Mouse (Mus musculus) fat pad, adult 2 months (tissue): Measurements from ENCODE around the gene Chchd6.

Source experiments
- DNase-seq: peaks from one replicate; pipeline ENCODE4 v3.0.0-alpha.2; 2011; ENCODE audit warnings: low read depth, low spot score; ENCODE audit errors: extremely low read depth

Gene Chchd6

DNA sequence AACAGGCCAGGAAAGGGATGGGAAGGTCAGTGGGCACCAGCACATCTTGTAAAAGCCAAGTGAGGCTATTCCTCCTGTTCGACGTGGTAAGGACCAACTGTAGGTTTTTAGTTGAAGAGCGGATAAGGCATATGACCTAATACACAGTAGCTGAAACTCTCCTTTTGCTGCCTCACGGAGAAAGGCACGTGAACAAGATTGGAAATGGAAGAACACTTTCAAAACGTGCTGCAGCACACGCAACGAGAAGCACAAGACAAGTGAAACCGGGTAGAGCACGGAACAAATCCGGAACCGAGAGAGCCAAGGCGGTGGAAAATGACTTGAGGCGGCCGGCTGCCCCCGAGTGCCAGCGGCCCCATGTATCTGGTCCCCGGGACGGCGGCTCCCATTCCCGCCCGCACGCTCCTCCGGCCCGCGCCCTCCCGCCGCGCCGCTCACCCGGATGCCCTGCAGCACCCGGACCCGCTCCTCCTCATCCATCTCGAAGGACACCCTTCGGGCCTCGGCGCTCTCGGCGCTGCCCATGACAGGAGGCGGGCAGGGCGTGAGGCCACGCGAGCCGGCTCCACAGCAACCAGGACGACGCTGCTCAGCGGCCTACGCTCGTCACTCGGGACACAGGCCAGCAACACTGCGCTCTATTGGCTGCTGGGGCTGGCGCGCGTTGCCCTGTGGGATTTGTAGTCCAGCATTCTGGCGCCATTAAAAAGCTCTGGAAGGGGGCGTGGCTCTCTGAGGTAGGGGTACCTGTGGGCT, at the start of gene Chchd6:
Gene Chchd6 (minus strand): TSS at position 635 of the 759 bp plus-strand sequence.
- DNase-seq, result no peak

DNA sequence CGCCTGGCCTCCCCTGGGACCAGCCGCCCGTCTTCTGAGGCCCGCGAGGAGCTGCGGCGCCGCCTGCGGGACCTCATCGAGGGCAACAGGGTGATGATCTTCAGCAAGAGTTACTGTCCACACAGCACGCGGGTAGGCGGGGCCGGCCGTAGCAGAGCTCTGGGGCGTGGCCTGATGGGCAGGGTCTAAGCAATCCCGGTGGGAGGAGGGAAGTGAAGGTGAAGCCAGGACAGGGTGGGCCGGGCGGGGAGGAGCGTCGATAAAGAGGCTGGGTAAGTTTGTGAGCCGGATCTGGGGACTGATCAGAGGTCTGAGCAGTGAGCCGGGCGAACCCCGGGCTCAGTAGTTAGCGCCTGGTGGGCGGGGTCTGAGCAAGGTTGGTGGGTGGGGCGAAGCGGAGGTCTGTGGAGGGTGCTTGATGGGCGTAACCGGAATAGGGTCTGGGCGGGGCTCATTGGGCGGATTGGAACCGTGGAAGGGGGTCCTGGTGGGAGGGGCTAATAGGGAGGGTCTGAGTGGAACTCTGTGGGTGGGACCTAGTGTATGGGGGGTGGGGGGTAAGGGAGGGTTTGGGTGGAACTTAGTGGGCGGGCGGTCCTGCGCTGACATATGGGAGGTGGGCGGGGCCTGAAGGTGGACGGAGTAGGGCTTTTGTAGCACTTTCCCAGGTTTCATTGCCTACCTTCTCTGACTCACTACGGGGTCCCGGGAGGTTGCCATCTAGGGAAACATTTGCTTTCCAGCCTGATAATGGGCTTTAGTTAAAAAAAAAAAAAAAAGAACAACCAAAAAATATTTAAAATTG, 49.0 kb upstream of the Chchd6 start:
- DNase-seq, result peak; percentile 43

DNA sequence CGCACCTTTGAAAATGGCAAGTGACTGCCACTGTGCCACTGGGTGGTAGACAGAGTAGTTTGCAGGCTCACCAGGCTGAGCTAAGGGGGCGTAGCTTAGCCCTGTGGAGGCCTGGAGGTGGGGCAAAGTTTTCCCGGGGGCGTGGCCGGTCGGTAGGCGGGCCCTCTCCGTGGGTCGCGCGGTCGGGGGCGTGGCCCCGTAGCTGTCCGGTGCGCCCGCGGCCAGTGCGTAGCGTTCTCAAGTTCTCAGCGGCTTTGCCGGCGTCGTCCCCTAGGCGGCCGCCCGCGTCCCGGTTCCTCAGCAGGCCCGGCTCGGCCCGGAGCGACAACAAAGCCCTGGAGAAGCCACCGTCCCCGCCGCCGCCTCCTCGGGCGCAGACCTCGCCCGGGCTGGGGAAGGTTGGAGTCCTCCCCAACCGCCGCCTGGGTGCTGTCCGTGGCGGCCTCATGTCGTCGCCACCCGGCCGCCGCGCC, 48.4 kb upstream of the Chchd6 start, which contains the start of gene Txnrd3:
Gene Txnrd3 (plus strand): TSS at position 191 of the 473 bp plus-strand sequence.
- DNase-seq, result no peak

DNA sequence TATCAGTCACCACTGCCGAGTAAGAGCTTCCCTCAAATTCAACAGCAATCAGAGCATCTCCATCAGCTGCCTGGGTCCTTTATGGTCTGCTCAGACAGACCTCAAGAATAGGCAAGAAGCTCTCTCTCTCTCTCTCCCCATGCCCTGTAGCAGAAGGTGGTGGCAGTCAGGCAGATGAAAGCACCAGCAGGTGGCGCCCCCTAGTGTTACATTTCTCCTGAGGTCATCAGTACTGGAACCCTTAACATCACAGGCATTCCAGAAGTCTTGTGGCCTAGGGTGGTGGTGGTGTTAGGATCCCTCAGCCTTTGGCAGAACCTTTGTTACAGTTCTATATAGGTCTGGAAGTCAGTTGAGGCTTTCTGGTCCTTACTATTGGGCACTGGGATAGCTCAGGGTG, 43.6 kb upstream of the Chchd6 start:
- no peak for DNase-seq

DNA sequence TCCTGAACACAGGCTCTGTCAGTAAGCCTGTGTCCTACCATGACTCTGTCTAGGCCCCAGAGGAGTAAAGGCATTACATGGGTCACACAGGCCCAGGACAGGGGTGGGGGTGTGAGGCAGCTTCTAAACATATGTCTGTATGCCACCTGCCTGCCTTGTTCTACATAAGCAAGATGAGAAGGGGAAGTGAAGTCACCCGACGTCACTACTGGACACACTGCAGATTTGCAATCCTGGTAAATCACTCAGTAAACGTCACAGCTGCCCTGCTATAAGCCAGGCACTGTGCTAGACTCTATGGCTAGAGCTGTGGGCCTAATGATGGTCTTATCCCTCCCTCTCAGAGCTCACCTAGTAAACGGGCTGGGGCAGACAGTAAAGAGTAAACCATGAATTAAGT, 42.5 kb upstream of the Chchd6 start:
- no peak for DNase-seq

DNA sequence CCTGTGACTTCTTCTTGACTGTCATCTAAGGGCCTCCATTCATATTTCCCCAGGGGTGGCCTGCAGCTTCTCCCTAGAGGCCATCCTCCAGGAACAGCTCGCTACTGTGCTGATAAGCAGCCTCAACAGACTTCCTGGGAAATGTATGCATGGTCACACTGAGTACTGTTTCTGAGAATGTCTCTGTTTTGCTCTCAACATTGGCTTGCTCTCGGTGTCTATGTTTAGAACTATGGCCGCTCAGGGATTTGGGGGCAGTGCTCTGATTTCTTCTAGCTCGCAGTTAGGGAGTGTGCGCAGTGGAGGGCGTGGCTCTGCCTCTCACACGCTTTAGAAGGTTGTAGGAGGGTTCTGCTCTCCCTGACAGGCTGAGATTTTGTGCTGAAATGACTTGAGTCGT, 38.9 kb upstream of the Chchd6 start:
- DNase-seq, result no peak

DNA sequence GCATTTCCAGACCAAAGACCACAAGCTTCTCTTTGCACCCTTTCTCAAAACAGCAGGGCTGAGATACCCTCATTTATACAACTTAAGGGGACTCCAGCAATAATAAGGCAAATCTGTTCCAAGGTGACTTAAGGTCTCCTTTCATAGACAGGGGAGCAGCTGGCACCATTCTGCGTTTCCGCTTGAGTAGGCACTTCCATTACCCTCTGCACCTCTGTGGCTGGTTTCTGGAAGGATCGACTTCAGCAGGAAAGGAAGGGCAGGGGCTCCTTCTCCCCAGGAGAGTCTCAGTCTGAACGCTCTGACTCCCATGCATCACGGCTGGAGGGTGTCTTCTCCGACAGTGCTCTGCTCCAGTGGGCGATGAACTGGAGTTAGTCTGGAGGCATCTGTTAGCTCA, 37.7 kb upstream of the Chchd6 start:
- DNase-seq, result no peak

DNA sequence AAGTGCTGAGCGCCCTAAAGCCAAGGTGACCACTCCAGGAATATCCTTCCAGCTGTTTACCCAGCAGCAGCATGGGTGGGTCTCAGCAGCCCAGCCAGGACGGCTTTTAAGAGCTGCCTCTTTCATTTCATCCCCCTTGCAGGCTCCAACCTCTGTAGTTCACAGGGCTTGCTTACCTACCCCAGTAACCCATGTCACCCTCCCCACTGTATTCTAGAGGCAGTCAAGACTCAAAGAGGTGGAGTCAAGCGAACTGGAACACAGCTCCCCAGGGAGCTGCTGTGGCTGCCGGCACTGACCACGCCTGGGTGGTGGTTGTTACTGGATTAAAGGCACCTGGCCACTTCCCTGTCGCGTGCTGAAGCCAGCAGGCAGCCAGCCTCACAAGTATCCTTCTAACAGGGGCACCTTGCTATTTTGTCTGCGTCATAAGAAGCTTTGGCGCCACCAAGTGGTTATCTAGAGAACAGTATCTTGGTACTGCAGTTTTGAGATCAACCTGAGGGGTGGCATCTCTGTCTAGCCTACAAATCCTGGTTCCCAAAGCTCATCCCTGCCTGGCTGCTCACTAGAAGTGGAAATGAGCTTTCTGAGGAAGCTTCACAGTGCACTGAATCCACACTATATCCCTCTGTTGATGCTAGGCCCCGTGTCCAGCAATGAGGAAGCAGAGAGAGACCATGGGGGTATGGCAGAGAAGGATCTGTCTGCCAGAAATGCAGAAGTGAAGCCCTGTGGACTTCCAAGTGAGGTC, 36.5 kb upstream of the Chchd6 start:
- no peak for DNase-seq

DNA sequence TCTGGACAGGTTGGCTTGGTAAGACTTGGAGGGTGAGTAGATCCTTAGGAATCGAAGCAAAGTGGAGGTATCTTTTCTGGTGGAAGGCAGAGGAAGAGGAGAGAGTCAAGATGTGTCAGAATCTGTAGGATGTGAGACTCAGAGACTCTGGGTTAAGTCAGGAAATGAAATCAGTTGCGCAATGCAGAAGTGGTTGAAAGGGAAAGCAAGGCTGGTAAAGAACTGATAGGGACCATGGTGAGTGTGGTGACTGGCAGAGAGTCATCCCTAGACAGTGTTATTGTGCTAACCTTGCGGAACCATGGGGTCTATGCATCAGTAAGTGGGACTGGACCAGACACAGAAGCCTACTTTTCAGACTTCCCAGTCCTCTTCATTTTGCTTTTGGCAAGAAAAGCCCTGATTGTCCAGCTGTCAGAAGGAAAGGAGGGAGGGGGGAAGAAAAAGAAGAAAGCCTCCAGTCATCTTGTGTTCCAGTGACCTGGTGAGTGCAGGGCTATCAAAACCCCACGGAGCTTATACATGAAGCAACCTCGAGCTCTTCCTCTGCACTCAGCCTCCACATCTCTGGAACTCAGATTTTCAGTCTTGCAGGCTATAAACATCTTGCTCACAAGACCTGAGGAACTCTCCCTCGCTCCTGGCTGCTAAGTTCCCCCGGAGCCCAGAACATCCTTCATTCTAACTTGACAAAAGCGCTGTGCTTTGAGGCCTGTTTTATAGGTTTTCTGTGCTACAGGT, 32.8 kb upstream of the Chchd6 start:
- DNase-seq, result no peak

DNA sequence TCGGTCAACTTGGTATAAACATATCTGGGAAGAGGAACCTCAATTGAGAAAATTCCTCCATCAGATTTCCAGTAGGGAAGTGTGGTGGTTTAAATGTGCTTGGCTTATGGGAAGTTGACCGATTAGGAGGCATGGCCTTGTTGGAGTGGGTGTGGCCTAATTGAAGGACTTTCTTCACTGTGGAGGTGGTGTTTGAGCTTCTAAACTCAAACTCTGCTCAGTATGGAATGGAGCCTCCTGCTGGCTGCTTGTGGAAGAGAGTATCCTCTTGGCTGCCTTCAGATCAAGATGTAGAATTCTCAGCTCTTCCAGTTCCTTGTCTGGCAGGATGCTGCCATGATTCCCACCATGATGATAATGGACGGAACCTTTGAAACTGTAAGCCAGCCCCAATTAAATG, 27.2 kb upstream of the Chchd6 start:
- DNase-seq, result no peak

DNA sequence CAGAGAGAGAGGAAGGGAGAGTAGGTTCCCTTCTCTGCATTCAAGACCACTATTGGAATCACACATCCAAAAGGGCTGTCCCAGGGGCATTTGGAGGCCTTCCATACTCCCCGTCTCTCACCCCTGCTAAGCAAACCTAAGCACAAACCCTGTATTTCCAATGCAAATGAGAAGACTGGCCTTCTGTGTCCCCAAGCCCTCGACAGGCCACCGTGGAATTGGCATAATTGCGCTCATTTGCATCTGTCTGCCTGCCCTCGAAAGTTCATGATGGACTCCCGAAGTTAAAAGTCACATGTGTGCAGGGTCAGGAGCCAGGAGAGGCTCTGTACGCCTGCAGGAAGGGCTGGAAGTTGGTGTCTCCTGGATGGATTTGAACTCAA, 19.9 kb upstream of the Chchd6 start:
- DNase-seq, result no peak

DNA sequence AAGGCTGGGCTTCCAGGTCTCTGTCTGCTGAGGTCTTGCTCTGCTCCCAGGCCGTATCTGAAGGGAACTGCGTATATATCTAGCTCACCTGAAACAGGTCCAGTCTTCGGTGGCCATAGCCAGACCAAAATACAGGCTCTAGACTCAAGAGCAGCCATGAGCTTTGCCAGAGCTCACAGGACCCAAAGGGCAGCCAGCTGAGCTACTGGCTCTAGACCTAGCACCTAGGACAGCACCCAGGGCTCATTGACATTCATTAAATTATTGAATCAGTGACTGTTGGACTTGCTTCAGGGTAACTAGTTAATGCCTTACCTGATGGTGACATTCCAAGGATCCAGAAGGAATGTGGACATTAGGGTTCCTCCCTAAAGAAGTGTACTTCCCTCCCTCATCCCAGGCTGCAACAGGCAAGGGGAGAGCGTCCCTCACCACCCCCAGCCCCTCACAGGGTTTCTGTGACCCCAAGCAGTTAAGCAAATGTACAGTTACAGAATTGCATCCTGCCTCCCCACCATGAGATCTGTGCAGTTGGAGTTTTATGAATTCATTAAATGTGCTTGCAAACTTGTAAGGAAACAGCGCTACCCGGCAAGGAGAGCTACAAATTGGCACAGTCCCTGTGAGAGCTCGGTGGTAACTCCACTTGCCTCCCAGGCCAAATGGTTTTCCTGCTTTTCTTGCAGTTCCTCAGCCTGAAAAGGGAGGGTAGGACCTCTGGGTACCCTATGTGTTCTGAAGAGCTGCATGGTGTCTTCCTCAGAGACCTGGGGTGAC, 19.3 kb upstream of the Chchd6 start:
- no peak for DNase-seq

DNA sequence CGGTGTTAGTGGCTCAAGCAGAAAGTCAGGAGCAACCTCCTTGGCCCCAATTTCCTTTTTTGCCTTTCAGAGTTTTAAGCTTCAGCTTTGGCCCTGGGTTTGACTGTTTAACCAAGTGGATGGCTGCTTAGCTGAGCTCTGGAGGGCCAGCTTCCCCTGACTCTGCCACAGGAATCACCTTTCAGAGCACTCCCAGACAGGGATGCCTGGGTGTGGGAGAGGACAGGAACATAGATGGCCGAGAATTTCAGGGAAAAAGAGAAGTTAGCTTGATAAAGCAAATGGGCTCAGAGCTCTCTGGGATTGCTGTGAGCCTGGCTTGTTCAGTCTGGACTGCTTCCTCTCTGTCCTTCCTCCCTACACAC, 18.6 kb upstream of the Chchd6 start:
- no peak for DNase-seq

DNA sequence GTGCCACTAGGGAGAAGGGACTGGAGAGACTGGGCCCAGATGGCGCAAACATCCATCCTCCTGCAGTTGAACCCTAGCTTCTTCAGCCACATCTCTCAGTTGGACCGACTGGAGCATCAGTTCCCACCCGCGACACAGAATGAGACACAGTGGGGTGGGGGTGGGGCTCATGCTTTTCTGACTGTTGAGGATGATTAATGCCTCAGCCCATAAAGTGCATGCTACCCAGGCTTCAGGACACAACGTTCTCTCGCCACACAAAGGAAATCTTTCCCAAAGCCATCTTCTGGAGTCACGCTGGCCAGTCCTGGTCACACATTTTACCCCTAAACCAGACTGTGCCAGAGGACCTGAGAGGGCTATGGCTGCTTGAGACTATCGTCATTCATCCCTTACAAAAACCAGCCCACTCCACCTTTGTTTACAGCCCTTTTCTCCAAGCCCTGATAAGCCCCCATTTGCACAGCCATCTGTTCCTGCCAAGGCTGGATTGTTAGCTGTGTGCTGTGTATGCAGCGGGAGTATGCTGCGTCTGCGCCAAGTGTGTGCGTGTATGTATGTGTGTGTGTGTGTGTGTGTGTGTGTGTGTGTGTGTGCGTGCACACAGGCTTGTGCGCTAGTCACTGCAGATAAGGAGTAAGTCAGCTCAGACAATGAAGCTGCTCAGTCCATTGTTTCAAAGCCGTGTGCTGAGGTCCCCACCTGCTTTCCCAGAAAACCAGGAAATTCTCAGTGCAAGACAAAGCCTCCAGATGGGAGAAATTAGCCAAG, 18.1 kb upstream of the Chchd6 start:
- DNase-seq, result no peak

DNA sequence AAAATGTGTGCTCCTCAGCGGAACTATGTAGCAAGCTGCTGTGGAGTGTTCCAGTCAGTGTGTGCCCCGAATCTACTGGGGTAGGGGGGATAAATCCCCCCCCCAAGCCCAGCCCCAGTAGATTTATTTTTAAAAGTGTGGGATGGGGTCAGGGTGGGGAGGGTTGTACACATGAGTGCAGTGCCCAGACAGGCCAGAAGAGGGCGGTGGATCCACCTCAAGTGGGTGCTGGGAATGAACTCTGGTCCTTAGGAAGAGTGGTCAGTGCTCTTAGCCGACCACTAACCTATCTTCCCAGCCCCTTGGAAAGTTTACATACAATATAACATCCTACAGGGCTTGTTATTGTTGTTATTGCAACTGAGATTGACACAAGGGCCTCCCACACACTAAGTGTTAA, 12.5 kb upstream of the Chchd6 start:
- DNase-seq, result no peak

DNA sequence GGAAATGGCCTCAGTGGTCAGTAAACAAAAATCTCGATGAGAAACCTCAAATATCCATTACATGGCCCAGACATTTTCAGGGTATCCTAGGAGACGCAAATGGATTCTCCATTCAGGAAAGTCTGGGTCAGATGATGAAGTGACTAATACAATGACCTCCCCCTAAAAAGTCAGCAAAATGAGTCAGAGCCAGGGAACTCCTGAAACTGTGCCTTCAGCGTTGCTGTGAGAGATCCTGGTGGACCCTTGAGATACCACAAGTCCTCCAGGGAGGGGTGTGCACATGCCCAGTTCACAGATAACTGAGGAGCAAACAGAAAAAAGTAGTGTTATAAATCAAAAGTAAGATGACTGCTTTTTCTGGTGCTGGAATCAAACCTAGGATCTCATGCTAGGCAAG, 10.6 kb upstream of the Chchd6 start:
- DNase-seq, result no peak

DNA sequence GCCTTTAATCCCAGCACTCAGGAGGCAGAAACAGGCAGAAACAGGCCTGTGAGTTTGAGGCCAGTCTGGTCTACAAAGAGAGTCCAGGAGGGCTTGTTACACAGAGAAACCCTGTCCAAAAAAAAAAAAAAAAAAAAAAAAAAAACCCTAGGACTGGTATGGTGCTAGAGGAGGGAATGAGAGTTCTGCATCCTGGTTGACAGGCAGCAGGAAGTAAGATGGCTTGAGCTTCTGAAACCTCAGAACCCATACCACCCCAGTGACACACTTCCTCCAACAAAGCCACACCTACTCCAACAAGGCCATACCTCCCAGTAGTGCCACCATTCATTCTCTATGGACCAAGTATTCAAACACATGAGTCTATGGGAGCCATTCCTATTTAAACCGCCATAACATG, 1.1 kb upstream of the Chchd6 start:
- DNase-seq, result no peak

DNA sequence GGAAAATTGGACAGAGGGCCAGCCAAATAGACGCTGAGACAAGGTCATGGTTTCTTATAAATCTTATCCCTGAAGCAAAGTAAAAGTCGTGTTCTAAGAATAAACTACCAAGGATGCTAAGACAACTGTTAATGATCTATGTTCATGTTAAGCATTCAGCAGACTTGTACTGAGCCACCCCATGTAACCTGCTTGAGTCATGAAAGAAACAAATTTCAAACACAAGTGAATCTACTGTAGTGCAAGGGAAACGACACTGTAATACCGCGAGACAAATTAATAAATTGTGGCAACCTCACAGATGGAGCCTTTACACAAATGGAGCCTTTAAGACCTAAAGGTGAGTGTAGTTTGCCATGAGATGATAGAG, 310 bp upstream of the Chchd6 start:
- no peak for DNase-seq

DNA sequence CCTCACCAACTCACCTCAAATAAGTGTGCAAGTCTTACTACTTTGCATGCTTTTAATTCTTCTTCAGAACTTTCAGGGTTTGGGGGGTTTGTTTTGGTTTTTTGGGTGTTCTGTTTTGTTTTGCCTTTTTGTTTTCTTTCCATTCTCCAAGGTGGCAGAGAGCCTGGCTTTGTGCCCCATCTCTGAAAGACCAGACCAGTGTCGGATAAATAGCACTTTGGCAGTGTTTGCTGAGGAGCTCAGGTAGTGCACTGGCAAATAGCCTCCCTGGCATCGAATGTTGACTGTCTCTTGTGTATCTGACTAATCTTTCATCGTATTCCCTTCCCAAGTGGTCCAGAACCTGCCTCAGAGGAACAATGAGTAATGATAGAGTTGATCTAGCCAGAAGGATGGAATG, 3.4 kb downstream of the Chchd6 start:
- no peak for DNase-seq

DNA sequence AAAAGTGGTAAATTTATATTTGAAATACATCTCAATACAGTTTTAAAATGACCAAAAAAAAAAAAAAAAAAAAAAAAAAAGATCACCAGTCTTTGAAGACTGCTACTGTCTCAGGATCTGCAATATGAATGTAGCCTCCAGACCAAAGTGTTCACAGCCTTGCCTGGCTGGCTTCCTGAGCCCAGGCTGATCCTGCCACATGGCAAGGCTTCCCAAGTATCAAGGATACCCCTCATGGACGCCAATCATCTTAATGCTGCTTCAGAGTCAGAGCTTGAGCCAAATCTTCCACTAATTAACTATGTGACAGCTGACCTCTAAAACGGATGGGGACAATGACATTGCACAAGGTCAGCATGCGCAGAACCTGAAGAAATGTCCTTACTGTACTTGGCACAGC, 3.9 kb downstream of the Chchd6 start:
- no peak for DNase-seq
